Mouse (Mus musculus): ENCODE results near the gene Ddn. TPM values are rescaled to one million over a fixed set of nuclear protein-coding genes. Genes with fewer than 3 reads are reported as not detected.

Gene Ddn
- polyA plus RNA-seq, 1 experiment from 2014 or later, result not detected

DNA sequence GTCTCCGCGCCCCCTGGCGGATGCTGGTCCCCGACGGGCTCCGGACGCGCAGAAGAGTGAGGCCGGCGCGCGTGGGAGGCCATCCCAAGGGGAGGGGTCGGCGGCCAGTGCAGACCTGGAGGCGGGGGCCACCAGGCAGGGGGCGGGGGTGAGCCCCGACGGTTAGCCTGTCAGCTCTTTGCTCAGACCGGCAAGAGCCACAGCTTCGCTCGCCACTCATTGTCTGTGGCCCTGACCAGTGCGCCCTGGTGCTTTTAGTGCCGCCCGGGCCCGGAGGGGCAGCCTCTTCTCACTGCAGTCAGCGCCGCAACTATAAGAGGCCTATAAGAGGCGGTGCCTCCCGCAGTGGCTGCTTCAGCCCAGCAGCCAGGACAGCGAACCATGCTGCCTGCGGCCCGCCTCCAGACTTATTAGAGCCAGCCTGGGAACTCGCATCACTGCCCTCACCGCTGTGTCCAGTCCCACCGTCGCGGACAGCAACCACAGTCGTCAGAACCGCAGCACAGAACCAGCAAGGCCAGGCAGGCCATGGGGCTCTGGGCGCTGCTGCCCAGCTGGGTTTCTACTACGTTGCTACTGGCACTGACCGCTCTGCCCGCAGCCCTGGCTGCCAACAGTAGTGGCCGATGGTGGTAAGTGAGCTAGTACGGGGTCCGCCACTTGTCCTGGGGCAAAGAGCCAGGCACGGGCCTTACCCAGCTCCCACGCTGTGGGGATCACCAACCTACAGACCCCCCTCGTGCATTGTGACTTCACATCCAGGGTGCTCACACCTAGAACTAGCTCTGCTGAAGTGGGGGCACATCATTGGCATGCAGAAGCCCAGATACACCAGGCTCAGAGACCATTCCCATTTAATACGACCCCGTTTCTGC lies 19.4 kb downstream of the Ddn start, which contains the start of gene Wnt1:
Wnt1 (plus strand) TSS at position 197 of the 875 bp plus-strand sequence.
- H3K4me2 ChIP-seq (ENCODE audit: low read depth, low read length), result 0 out of 2 replicates have a peak within 1 kb of the TSS, but pooled peaks have one; percentile 7
- no peaks in the 10 kb centered on the region for H3K36me3 ChIP-seq (replicated peaks; ENCODE audit: insufficient read depth, low read length)
- 6% methylated on average over 51 of the region's 51 CpGs for WGBS (ENCODE audit: insufficient replicate concordance)
- H3K27me3 ChIP-seq (ENCODE audit: insufficient read depth, low read length), result peaks cover 76% of the 10 kb centered on the region
- peak within 1 kb of the TSS; percentile 30 for H3K4me3 ChIP-seq (ENCODE audit: low read depth, low read length)
- peak; percentile 67 for DNase-seq
- ATAC-seq, result no peak
- H3K9ac ChIP-seq (replicated peaks), result no peak within 1 kb of the TSS
- peaks cover 15% of the 10 kb centered on the region for H3K4me1 ChIP-seq (ENCODE audit: insufficient read depth)
- no peak within 1 kb of the TSS for H3K27ac ChIP-seq (ENCODE audit: low read depth)
- no peak for TF ChIP-seq EP300 (IDR thresholded peaks at IDR 0.05; ENCODE audit: low read depth)
- TF ChIP-seq CTCF (IDR thresholded peaks at IDR 0.05; ENCODE audit: low read depth), result peak; percentile 64
- H3K9me3 ChIP-seq (ENCODE audit: low read length), result 0 out of 2 replicates have a peak, but pooled peaks cover 4% of the 10 kb centered on the region

DNA sequence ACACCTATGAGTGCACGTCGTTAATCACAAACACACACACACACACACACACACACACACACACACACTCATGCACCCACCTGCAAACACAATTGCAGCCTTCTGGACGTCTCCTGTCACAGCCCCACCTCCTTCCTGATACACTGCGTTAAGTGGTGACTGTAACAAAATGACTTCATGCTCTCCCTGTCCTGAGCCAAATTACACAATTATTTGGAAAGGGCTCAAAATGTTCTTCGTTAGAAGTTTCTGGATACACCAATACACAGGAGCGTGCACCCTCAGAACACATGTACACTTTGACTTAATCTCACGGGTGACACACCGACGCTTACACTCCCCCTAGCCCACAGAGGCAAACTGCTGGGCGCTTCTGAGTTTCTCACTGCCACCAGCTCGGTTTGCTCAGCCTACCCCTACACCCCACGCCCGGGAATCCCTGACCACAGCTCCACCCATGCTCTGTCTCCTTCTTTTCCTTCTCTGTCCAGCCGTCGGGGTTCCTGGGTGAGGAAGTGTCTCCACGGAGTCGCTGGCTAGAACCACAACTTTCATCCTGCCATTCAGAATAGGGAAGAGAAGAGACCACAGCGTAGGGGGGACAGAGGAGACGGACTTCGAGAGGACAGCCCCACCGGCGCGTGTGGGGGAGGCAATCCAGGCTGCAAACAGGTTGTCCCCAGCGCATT lies 20.2 kb downstream of the Ddn start:
- TF ChIP-seq EP300 (IDR thresholded peaks at IDR 0.05; ENCODE audit: low read depth), result no peak
- no peak for TF ChIP-seq CTCF (IDR thresholded peaks at IDR 0.05; ENCODE audit: low read depth)
- DNase-seq, result no peak
- peak; percentile 15; the same call in 1 of the 2 replicates for ATAC-seq
- 10% methylated on average over 24 of the region's 24 CpGs for WGBS (ENCODE audit: insufficient replicate concordance)
- Histone ChIP-seq H3K36me3 (replicated peaks; ENCODE audit: insufficient read depth, low read length) (no peaks in the 10 kb centered on the region), H3K27ac (ENCODE audit: low read depth) (no peak overlapping the region), H3K4me2 (ENCODE audit: low read depth, low read length) (0 out of 2 replicates have a peak overlapping the region, but pooled peaks have one; percentile 7), H3K4me1 (ENCODE audit: insufficient read depth) (peaks cover 15% of the 10 kb centered on the region), H3K27me3 (ENCODE audit: insufficient read depth, low read length) (peaks cover 68% of the 10 kb centered on the region), H3K4me3 (ENCODE audit: low read depth, low read length) (no peak overlapping the region), H3K9ac (replicated peaks) (no peak overlapping the region), H3K9me3 (ENCODE audit: low read length) (0 out of 2 replicates have a peak, but pooled peaks cover 4% of the 10 kb centered on the region)

DNA sequence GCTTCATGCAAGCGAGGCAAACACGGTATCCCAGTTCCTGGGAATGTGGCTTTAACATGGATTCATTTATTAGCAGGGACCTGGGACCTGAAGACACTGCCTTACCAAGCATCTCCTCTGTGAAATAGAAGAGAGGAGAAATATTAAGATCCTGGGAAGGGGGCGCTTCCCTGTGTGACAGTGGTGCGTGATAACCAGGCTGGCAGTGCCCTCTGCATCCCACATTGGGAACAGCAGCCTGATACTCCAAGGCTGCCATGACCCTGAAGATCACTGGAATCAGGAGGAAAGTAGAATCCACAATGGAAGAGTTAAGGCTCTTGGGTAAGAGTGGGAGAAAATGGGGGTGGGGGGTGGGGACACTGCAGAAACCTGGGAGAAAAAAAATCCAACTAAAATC lies 21.4 kb downstream of the Ddn start:
- DNase-seq (no peak), ATAC-seq (no peak)
- Histone ChIP-seq H3K4me3 (ENCODE audit: low read depth, low read length) (no peak overlapping the region), H3K9me3 (ENCODE audit: low read length) (0 out of 2 replicates have a peak, but pooled peaks cover 4% of the 10 kb centered on the region), H3K27ac (ENCODE audit: low read depth) (no peak overlapping the region), H3K4me1 (ENCODE audit: insufficient read depth) (peaks cover 15% of the 10 kb centered on the region), H3K36me3 (replicated peaks; ENCODE audit: insufficient read depth, low read length) (no peaks in the 10 kb centered on the region), H3K9ac (replicated peaks) (no peak overlapping the region), H3K27me3 (ENCODE audit: insufficient read depth, low read length) (peaks cover 57% of the 10 kb centered on the region), H3K4me2 (ENCODE audit: low read depth, low read length) (no peak overlapping the region)
- TF ChIP-seq EP300 (IDR thresholded peaks at IDR 0.05; ENCODE audit: low read depth) (no peak), CTCF (IDR thresholded peaks at IDR 0.05; ENCODE audit: low read depth) (peak; percentile 39)
- WGBS (ENCODE audit: insufficient replicate concordance), result 35% methylated on average over 4 of the region's 4 CpGs

DNA sequence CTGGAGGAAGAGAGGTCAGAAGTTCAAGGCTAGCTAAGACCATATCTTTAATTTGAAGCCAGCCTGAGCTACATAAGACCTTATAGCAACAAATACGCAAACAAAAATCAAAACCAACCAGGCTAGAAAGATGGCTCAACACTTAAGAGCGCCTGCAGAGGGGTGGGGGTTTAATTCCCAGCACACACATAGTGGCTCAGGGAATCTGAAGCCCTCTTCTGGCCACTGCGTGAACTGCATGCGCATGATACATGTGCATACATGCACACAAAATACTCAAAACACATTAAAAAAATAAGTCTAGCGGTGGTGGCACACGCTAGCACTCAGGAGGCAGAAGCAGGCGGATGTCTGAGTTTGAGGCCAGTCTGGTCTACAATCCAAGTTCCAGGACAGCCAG lies 23.5 kb downstream of the Ddn start:
- Histone ChIP-seq H3K9ac (replicated peaks) (no peak overlapping the region), H3K27ac (ENCODE audit: low read depth) (no peak overlapping the region), H3K4me3 (ENCODE audit: low read depth, low read length) (no peak overlapping the region), H3K36me3 (replicated peaks; ENCODE audit: insufficient read depth, low read length) (no peaks in the 10 kb centered on the region), H3K4me1 (ENCODE audit: insufficient read depth) (peaks cover 3% of the 10 kb centered on the region), H3K4me2 (ENCODE audit: low read depth, low read length) (no peak overlapping the region), H3K9me3 (ENCODE audit: low read length) (0 out of 2 replicates have a peak, but pooled peaks cover 4% of the 10 kb centered on the region), H3K27me3 (ENCODE audit: insufficient read depth, low read length) (peaks cover 47% of the 10 kb centered on the region)
- TF ChIP-seq EP300 (IDR thresholded peaks at IDR 0.05; ENCODE audit: low read depth) (no peak), CTCF (IDR thresholded peaks at IDR 0.05; ENCODE audit: low read depth) (peak; percentile 65)
- peak; percentile 54 for DNase-seq
- no peak for ATAC-seq
- WGBS (ENCODE audit: insufficient replicate concordance), result 38% methylated on average over 7 of the region's 7 CpGs

DNA sequence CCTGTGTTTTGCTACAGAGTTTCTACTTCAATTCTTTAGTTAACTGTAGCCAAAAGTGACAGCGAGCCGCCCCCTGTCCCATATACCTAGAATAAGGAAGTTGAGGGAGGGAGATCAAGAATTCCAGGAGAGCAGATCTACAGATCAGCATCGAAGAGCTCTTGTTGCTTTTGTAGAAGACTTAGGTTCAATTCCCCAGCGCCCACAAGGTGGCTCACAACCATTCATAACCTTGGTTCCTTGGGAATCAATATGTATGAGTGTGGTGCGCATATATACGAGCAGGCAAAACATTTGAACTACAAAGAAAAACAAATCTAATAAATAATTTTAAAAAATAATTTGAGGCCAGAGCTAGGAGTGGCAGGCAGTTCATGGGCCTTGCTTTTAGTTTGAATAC lies 28.1 kb downstream of the Ddn start:
- TF ChIP-seq EP300 (IDR thresholded peaks at IDR 0.05; ENCODE audit: low read depth), result no peak
- no peak for TF ChIP-seq CTCF (IDR thresholded peaks at IDR 0.05; ENCODE audit: low read depth)
- ATAC-seq (no peak), DNase-seq (no peak)
- Histone ChIP-seq H3K27ac (ENCODE audit: low read depth) (no peak overlapping the region), H3K4me1 (ENCODE audit: insufficient read depth) (peaks cover 14% of the 10 kb centered on the region), H3K9ac (replicated peaks) (no peak overlapping the region), H3K4me2 (ENCODE audit: low read depth, low read length) (no peak overlapping the region), H3K4me3 (ENCODE audit: low read depth, low read length) (no peak overlapping the region), H3K9me3 (ENCODE audit: low read length) (0 out of 2 replicates have a peak, but pooled peaks cover 4% of the 10 kb centered on the region), H3K27me3 (ENCODE audit: insufficient read depth, low read length) (peaks cover 58% of the 10 kb centered on the region), H3K36me3 (replicated peaks; ENCODE audit: insufficient read depth, low read length) (no peaks in the 10 kb centered on the region)
- 33% methylated on average over 6 of the region's 6 CpGs for WGBS (ENCODE audit: insufficient replicate concordance)

DNA sequence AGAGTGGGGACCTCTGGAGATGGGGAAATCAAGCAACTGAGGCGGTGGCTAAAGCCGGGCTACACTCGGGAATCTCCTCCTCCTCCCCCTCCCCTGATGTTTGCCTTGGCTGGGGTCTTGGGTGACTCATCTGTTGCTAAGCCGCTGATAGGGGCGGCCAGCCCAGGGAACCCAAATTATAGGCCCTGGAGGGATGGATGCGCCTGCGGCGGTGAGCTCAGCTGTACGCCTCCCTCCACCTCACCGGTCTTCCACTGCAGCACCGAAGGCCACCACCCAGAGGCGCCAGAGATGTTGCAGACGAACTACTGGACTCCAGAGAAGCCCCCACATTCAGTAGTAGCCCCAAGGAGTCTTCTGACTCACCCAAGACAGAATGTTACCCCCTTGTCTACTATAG lies 28.7 kb downstream of the Ddn start:
- TF ChIP-seq CTCF (IDR thresholded peaks at IDR 0.05; ENCODE audit: low read depth) (0 out of 2 replicates have a peak, but pooled peaks have one; percentile 5), EP300 (IDR thresholded peaks at IDR 0.05; ENCODE audit: low read depth) (no peak)
- Histone ChIP-seq H3K4me1 (ENCODE audit: insufficient read depth) (peaks cover 15% of the 10 kb centered on the region), H3K4me2 (ENCODE audit: low read depth, low read length) (no peak overlapping the region), H3K9me3 (ENCODE audit: low read length) (0 out of 2 replicates have a peak, but pooled peaks cover under 1% of the 10 kb centered on the region), H3K27ac (ENCODE audit: low read depth) (no peak overlapping the region), H3K36me3 (replicated peaks; ENCODE audit: insufficient read depth, low read length) (no peaks in the 10 kb centered on the region), H3K9ac (replicated peaks) (no peak overlapping the region), H3K27me3 (ENCODE audit: insufficient read depth, low read length) (peaks cover 64% of the 10 kb centered on the region), H3K4me3 (ENCODE audit: low read depth, low read length) (no peak overlapping the region)
- DNase-seq (no peak), ATAC-seq (no peak)
- WGBS (ENCODE audit: insufficient replicate concordance), result 8% methylated on average over 13 of the region's 13 CpGs

All from liver, postnatal 0 days (tissue).